Mouse (Mus musculus): ENCODE measurements around the gene Nbea. TPM values are rescaled to one million over a fixed set of nuclear protein-coding genes. Genes with fewer than 3 reads are reported as not detected.

Gene Nbea
- polyA plus RNA-seq, 1 experiment from 2014 or later = 7.5 TPM

DNA sequence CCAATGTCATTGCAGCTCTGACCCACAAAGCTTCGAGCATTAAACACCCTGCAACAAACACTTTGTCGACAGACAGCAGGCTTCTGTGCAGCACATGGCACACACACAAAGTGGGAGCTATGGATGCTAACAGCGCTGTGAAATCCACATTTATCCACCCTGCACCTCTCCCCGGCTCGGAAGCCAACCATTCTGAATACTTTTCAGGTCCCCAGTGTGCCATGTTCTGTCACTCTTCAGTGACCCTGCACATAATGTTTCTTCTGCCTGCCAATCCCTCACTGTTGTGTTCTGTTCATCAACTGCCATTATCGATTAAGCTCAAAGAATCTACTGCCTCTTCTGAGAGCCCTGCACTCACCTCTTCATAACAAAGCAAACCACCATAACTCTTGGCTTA is 449.8 kb downstream of the Nbea start:
- no peaks in the 10 kb centered on the region for H3K36me3 ChIP-seq
- no peak overlapping the region for H3K4me2 ChIP-seq
- H3K27ac ChIP-seq (replicated peaks) = no peak overlapping the region
- H3K4me1 ChIP-seq = no peaks in the 10 kb centered on the region
- H3K9ac ChIP-seq = no peak overlapping the region
- WGBS = 74% methylated on average over 6 of the region's 6 CpGs
- no peaks in the 10 kb centered on the region for H3K9me3 ChIP-seq
- H3K27me3 ChIP-seq (replicated peaks) = no peaks in the 10 kb centered on the region
- no peak overlapping the region for H3K4me3 ChIP-seq
- ATAC-seq (ENCODE audit: extremely low read depth, insufficient number of reproducible peaks, low FRiP score, low TSS enrichment) = no peak

DNA sequence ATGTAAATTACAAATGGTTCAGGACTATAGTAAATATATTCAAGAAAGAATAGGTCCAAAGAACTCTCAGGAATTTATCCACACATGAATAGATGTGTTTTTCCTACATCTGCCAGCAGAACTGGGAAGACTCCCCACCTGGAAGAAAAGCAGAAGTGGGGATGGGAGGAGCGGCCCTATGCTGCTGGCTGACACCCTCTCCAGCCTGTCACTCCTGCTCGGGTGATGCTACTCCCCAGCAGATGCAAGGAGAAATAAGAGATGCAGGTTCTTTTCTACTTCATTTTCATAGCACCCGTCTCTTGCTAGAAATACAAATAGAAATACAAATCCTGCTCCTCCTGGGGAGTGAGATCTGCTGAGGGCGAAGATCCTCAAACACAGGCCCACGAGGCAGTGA is 453.0 kb downstream of the Nbea start:
- no peaks in the 10 kb centered on the region for H3K27me3 ChIP-seq (replicated peaks)
- 66% methylated on average over 5 of the region's 5 CpGs for WGBS
- no peak overlapping the region for H3K4me3 ChIP-seq
- H3K4me1 ChIP-seq = no peaks in the 10 kb centered on the region
- H3K36me3 ChIP-seq = no peaks in the 10 kb centered on the region
- H3K9ac ChIP-seq = no peak overlapping the region
- no peaks in the 10 kb centered on the region for H3K9me3 ChIP-seq
- no peak overlapping the region for H3K4me2 ChIP-seq
- ATAC-seq (ENCODE audit: extremely low read depth, insufficient number of reproducible peaks, low FRiP score, low TSS enrichment) = no peak
- no peak overlapping the region for H3K27ac ChIP-seq (replicated peaks)

- Histone ChIP-seq H3K36me3 (no peaks in the 10 kb centered on the region), H3K27ac (replicated peaks) (no peak overlapping the region), H3K9ac (no peak overlapping the region), H3K4me1 (no peaks in the 10 kb centered on the region), H3K27me3 (replicated peaks) (no peaks in the 10 kb centered on the region), H3K4me2 (no peak overlapping the region), H3K9me3 (no peaks in the 10 kb centered on the region), H3K4me3 (no peak overlapping the region)
- no peak for ATAC-seq (ENCODE audit: extremely low read depth, insufficient number of reproducible peaks, low FRiP score, low TSS enrichment)
- WGBS = 67% methylated on average over 8 of the region's 8 CpGs
Observed at GRCm38 (mm10) chr3:55730142-55730541, 453.4 kb downstream of the Nbea start.

DNA sequence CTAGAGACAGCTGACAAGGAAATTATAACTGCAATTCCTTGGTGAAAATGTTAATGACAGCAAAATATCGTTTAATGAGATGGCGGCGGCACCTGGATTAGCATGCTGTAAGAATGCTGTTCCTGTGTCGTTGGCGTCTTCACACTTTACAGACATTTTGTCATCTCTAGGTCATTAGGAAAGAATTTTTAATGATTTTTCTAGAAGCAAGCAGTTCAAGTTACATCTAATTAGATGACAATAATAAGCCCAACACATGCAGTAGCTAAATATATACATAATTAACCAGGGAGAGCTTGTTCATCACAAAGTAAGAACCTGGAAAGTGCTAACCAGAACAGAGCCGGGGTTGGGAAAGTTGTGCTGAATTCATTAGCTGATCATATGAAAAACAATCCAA is 469.2 kb downstream of the Nbea start:
- peaks cover 9% of the 10 kb centered on the region for H3K36me3 ChIP-seq
- H3K4me1 ChIP-seq = peaks cover 16% of the 10 kb centered on the region
- ATAC-seq (ENCODE audit: extremely low read depth, insufficient number of reproducible peaks, low FRiP score, low TSS enrichment) = no peak
- H3K27me3 ChIP-seq (replicated peaks) = no peaks in the 10 kb centered on the region
- no peak overlapping the region for H3K4me2 ChIP-seq
- H3K27ac ChIP-seq (replicated peaks) = no peak overlapping the region
- no peaks in the 10 kb centered on the region for H3K9me3 ChIP-seq
- H3K4me3 ChIP-seq = no peak overlapping the region
- 87% methylated on average over 6 of the region's 6 CpGs for WGBS
- H3K9ac ChIP-seq = no peak overlapping the region

DNA sequence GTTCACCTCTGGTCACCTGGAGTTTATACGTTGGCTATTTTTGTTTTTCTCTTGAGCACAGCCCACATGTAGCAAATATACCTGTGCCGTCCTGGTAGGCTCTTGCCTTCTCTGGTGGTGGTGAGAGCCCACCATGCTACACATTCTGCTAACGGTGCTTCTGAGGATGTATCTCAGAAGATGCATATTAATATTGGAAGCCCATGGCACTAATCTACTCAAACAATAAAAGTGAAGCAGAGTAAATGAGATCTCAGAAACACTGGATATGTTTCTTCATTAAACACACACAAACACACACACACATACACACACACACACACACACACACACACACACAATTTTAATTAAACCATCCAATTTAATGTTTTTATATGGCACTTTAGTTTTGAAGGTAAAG is 469.6 kb downstream of the Nbea start:
- Histone ChIP-seq H3K4me1 (peaks cover 16% of the 10 kb centered on the region), H3K9me3 (no peaks in the 10 kb centered on the region), H3K9ac (no peak overlapping the region), H3K36me3 (peaks cover 10% of the 10 kb centered on the region), H3K4me2 (no peak overlapping the region), H3K4me3 (no peak overlapping the region), H3K27ac (replicated peaks) (no peak overlapping the region), H3K27me3 (replicated peaks) (no peaks in the 10 kb centered on the region)
- ATAC-seq (ENCODE audit: extremely low read depth, insufficient number of reproducible peaks, low FRiP score, low TSS enrichment) = no peak
- WGBS = 81% methylated on average over 3 of the region's 3 CpGs

DNA sequence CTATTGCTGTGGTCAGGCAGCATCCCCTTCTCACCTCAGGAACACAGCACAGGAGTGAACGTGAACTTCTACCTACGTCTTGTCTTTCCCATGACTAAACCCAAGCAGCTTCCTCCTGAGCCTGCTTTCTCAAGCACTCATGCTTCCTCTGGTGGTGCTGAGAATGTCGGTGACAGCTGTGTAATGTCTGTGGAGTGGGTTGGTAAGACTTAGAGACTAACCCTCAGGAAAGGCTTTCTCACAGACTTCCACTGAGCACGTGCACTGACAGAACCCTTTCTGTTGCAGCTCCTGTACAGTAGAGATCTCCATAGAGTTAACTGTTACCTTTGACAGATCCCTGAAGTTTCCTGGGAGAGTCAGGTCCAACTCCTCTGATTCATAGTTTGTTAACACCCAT is 473.2 kb downstream of the Nbea start:
- Histone ChIP-seq H3K4me1 (no peaks in the 10 kb centered on the region), H3K36me3 (peaks cover 12% of the 10 kb centered on the region), H3K9me3 (no peaks in the 10 kb centered on the region), H3K4me3 (no peak overlapping the region), H3K27me3 (replicated peaks) (no peaks in the 10 kb centered on the region), H3K9ac (no peak overlapping the region), H3K27ac (replicated peaks) (no peak overlapping the region), H3K4me2 (no peak overlapping the region)
- ATAC-seq (ENCODE audit: extremely low read depth, insufficient number of reproducible peaks, low FRiP score, low TSS enrichment) = no peak
- 77% methylated on average over 4 of the region's 4 CpGs for WGBS

DNA sequence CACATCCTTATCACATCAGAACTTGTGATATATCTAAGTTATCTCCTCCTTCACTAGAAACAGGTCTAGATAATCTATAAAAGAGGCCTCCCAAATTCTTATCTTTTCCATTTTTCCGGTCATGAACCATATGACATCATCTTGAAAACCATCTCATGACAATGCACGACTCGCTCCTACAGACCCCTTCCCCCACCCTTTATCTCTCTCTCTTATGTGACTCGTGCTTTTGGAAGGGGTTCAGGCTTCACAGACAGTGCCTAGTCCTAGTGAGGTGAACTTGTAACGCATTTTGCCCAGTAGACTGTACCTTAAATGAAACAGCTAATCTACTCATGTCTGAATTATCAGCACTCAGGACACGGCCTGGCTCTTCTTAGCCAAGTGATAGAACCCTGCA is 481.9 kb downstream of the Nbea start:
- H3K4me3 ChIP-seq = no peak overlapping the region
- H3K4me1 ChIP-seq = peaks cover 12% of the 10 kb centered on the region
- no peaks in the 10 kb centered on the region for H3K9me3 ChIP-seq
- no peaks in the 10 kb centered on the region for H3K27me3 ChIP-seq (replicated peaks)
- no peak overlapping the region for H3K27ac ChIP-seq (replicated peaks)
- no peak overlapping the region for H3K4me2 ChIP-seq
- no peak overlapping the region for H3K9ac ChIP-seq
- no peak for ATAC-seq (ENCODE audit: extremely low read depth, insufficient number of reproducible peaks, low FRiP score, low TSS enrichment)
- no peaks in the 10 kb centered on the region for H3K36me3 ChIP-seq
- WGBS = 29% methylated on average over 6 of the region's 6 CpGs

DNA sequence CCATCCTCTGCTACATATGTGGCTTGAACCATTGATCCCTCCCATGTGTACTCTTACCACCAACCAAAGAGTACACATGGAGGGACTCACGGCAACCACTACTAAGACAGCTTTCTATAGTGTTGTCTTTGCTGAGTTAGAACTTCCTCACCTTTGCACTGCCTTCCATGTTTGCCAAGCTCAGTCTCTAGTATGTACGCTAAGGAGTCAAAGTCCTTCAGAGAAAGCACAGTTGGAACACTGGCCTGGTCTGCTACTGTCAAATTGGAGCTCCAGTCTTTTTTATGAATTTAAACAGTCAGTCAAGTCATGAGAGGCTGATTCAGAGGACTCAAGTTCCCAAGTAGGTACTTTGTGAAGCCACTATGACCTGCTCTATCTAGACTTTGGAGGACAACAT is 486.3 kb downstream of the Nbea start:
- no peaks in the 10 kb centered on the region for H3K9me3 ChIP-seq
- no peaks in the 10 kb centered on the region for H3K27me3 ChIP-seq (replicated peaks)
- H3K36me3 ChIP-seq = no peaks in the 10 kb centered on the region
- no peak overlapping the region for H3K9ac ChIP-seq
- H3K4me1 ChIP-seq = peaks cover 16% of the 10 kb centered on the region
- 88% methylated on average over 2 of the region's 2 CpGs for WGBS
- ATAC-seq (ENCODE audit: extremely low read depth, insufficient number of reproducible peaks, low FRiP score, low TSS enrichment) = no peak
- no peak overlapping the region for H3K27ac ChIP-seq (replicated peaks)
- no peak overlapping the region for H3K4me2 ChIP-seq
- no peak overlapping the region for H3K4me3 ChIP-seq

GRCm38 (mm10) chr3:55693073-55693472 is 490.4 kb downstream of the Nbea start:
- no peak overlapping the region for H3K9ac ChIP-seq
- no peak for ATAC-seq (ENCODE audit: extremely low read depth, insufficient number of reproducible peaks, low FRiP score, low TSS enrichment)
- no peaks in the 10 kb centered on the region for H3K9me3 ChIP-seq
- H3K4me3 ChIP-seq = no peak overlapping the region
- WGBS = 29% methylated on average over 4 of the region's 4 CpGs
- H3K4me1 ChIP-seq = peaks cover 10% of the 10 kb centered on the region
- H3K27ac ChIP-seq (replicated peaks) = no peak overlapping the region; the same call in 1 of the 2 replicates
- H3K27me3 ChIP-seq (replicated peaks) = no peaks in the 10 kb centered on the region
- H3K36me3 ChIP-seq = 0 out of 2 replicates have a peak, but pooled peaks cover 5% of the 10 kb centered on the region
- no peak overlapping the region for H3K4me2 ChIP-seq

- no peak for ATAC-seq (ENCODE audit: extremely low read depth, insufficient number of reproducible peaks, low FRiP score, low TSS enrichment)
- no peaks in the 10 kb centered on the region for H3K27me3 ChIP-seq (replicated peaks)
- no peak overlapping the region for H3K4me3 ChIP-seq
- 32% methylated on average over 1 of the region's 1 CpGs for WGBS
- no peak overlapping the region for H3K9ac ChIP-seq
- no peak overlapping the region for H3K27ac ChIP-seq (replicated peaks)
- 0 out of 2 replicates have a peak, but pooled peaks cover 5% of the 10 kb centered on the region for H3K36me3 ChIP-seq
- H3K9me3 ChIP-seq = no peaks in the 10 kb centered on the region
- H3K4me1 ChIP-seq = peaks cover 22% of the 10 kb centered on the region
- no peak overlapping the region for H3K4me2 ChIP-seq
Observed at GRCm38 (mm10) chr3:55688098-55688497, 495.4 kb downstream of the Nbea start.

DNA sequence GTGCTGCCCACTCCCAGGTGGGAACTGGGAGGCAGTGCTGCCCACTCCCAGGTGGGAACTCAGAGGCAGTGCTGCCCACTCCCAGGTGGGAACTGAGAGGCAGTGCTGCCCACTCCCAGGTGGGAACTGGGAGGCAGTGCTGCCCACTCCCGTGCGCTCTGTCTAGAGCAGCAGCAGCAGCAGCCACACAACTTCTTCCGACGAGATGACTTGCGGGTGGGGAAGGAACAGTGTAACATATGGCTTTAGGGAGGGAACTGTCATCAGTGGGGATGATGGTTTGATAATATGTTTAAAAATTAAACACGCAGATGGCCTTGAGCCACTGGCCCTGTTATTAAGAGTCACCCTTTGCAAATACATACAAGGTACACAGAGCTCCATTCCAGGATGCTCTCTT is 496.5 kb downstream of the Nbea start:
- peaks cover 18% of the 10 kb centered on the region for H3K4me1 ChIP-seq
- 69% methylated on average over 6 of the region's 6 CpGs for WGBS

DNA sequence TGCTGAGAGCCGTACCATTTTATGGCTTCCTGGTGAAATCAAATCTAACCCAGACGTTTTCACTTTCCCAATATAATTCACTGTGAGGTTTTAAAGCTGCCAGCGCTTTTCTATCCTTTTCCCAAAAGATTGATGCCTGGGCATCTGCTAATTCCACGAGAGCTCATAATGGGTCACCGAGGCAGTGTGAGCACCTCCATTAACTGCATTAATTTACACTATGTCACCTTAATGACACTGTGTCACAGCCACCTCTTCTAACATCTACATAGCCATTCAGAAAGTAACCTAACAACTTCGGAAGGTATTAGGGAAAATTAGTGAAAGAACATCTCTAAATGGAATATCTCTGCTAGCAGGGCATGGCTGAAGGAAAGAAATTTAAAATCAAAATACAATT is 497.9 kb downstream of the Nbea start:
- Histone ChIP-seq H3K27me3 (replicated peaks) (no peaks in the 10 kb centered on the region), H3K36me3 (0 out of 2 replicates have a peak, but pooled peaks cover 5% of the 10 kb centered on the region), H3K9ac (no peak overlapping the region), H3K4me2 (no peak overlapping the region), H3K4me1 (peaks cover 18% of the 10 kb centered on the region), H3K4me3 (no peak overlapping the region), H3K9me3 (no peaks in the 10 kb centered on the region), H3K27ac (replicated peaks) (no peak overlapping the region)
- ATAC-seq (ENCODE audit: extremely low read depth, insufficient number of reproducible peaks, low FRiP score, low TSS enrichment) = no peak
- WGBS = 79% methylated on average over 6 of the region's 6 CpGs

More for the DNA sequence above, 496.5 kb downstream of the Nbea start:
- no peak for ATAC-seq (ENCODE audit: extremely low read depth, insufficient number of reproducible peaks, low FRiP score, low TSS enrichment)
- no peaks in the 10 kb centered on the region for H3K27me3 ChIP-seq (replicated peaks)
- no peak overlapping the region for H3K9ac ChIP-seq
- no peak overlapping the region for H3K4me3 ChIP-seq
- no peak overlapping the region for H3K27ac ChIP-seq (replicated peaks)
- no peak overlapping the region for H3K4me2 ChIP-seq
- H3K9me3 ChIP-seq = no peaks in the 10 kb centered on the region
- 0 out of 2 replicates have a peak, but pooled peaks cover 5% of the 10 kb centered on the region for H3K36me3 ChIP-seq
